Mouse (Mus musculus) layer of hippocampus, adult 18-20 months (tissue): Measurements from ENCODE around the gene Tceal5. TPM values are rescaled to one million over a fixed set of nuclear protein-coding genes. Genes with fewer than 3 reads are reported as not detected.
"Not testable (repeated sequence)": the region's sequence is repeated elsewhere in the genome, so short reads cannot be mapped to it uniquely, and the experiment has no call there.

Experiments
- DNase-seq, 2 experiments: peaks; one replicate each; pipeline ENCODE4 v3.0.0; 2022; ENCODE audit warnings: low spot score in 2 of 2
- long read RNA-seq: library from polyadenylated mRNA; stranded (forward); transcript quantifications from one replicate; pipeline ENCODE4 v2.0.0, GENCODE M21; 2021
- total RNA-seq, 2 experiments: library from RNA; stranded (reverse); gene quantifications; 2 replicates each; pipeline ENCODE4 v1.2.3; 2021

Gene Tceal5
- total RNA-seq, result 100 to 1,000 TPM; 110 to 153 TPM
- long read RNA-seq, transcript Tceal5-201 (3 exons, 1,044 nt), result major isoform, 26 of 35 reads
- long read RNA-seq, partial matches to known transcripts, result 0 of 35 reads
- long read RNA-seq, other reads (novel, unspliced or antisense), result 8 of 35 reads

GRCm38 (mm10) chrX:136203664-136204066 lies at the start of gene Tceal5:
Gene Tceal5 (minus strand): TSS chrX:136203876.
- peak; percentile 39 to 68 for DNase-seq

- DNase-seq, result no peak
Measured at GRCm38 (mm10) chrX:136252023-136252729, 48.5 kb upstream of the Tceal5 start.

GRCm38 (mm10) chrX:136249671-136250070 lies 46.0 kb upstream of the Tceal5 start:
- no peak for DNase-seq

DNA sequence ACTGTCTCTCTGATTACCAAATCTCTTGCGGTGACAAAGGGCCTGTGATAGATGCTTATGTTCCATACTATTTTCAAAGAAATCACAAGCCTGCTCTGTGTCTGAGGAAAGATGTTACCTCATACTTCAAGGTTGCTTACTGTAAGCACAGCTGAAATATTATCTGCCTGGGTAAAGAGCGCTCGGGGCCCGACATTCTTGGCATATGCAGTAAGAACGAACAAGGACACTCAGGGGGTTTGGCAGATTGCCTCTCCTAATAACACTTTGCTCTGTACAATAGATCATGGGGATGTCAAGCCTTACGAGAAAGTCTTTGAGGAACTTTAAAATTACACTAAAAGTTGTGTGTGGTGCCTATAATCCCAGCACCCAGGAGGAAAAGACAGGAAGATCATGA lies 45.1 kb upstream of the Tceal5 start:
- DNase-seq, result no peak

DNA sequence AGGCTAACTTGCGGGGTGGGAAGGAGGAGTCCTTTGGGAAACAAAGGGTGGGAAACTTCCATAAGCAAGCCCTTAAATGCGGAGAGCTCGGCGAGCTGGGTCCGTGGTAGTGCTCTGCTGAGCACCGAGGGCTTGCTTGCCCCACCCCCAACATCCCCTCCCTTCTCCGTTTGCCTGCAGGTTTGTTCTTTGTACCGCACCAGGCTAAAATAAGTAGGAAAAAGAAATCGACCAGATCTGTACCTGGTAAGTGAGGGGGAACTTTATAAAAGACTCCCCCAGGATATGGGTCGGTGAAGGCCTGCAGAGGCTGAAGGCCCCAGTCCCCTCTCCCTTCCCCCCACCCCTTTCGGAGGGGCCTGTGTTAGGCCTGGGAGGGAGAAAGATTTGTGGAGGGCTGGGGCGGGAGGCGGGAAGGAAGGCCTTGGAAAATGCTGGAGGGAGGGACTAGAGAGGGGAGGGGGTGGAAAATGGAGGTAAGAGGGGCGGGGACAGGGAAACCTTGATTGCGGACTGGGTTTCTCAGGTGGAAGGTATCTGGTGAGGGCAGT lies 41.9 kb upstream of the Tceal5 start:
- peak in 1 of 2 experiments; percentile 5 for DNase-seq

DNA sequence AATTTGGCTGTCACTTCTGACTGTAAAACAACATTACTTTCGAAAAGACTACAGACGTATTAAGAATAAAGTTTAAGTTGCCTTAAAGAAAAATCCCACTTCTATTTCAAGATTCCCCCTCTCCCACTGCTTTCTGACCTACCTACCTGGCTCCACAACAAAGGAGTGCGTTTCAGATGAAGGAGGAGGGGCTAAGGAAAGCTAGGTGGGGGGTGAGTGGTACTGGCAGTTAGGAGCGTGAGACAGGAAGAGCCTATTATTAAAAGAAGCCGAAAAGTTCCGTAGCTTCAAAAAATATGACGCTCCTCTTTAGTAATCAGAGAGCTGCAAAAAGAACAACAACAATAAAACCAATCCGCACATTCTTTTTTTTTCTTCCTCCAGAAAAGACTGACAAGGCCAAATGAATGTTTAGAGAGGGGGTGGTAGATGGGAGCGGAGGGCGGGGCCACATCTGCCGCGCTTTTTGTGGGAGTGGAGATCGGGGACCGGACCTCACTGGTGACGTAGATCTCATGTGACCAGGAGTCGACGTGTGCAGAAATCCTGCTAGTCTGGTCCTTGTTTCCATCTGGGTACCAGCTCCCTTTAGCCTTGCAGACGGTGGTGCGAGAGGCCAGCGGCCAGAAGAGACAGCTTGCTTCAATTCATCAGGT lies 41.0 kb upstream of the Tceal5 start, which contains the start of gene Tceal9:
Gene Tceal9 (plus strand): TSS at position 506 of the 656 bp plus-strand sequence.
- peak; percentile 68 to 73 for DNase-seq

DNA sequence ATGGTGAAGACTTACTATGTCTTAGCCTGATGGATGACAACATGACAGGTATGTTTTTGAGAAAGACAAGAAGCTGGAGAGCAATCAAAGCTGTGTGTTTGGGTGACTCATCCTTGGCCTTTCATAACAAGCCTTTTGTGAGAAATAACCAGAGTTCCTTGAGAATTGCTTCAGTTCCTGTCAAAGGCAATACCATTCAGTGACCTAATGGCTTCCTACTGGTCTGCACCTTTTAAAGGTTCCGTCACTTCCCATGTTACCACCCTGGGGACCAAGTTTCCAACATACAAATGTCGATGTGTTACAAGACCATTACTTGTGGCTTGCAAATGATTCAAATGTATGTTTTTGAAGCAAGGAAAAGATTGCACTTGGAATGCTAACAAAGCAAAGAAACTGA lies 39.5 kb upstream of the Tceal5 start:
- DNase-seq, result no peak

- DNase-seq, result peak in 1 of 2 experiments; percentile 59
Measured at GRCm38 (mm10) chrX:136238118-136238517, 34.4 kb upstream of the Tceal5 start.

DNA sequence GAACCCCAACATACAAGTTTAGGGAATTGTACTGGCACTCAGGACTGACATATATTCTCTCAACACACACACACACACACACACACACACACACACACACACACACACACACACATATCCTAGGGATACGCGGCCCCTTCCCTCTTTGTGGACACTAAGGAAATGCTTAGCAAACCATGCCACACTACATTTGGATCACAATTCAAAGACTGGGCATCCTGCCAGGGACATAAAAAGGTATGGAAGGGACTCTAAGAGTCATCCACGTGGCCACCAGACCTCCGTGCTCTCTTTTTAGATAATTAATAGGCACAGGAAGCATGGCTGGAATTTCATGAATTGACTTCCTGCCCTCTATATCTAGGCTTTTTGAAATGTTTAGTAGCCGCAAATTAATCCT lies 24.1 kb upstream of the Tceal5 start:
- DNase-seq, result no peak

GRCm38 (mm10) chrX:136223714-136224113 lies 20.0 kb upstream of the Tceal5 start:
- DNase-seq, result no peak

DNA sequence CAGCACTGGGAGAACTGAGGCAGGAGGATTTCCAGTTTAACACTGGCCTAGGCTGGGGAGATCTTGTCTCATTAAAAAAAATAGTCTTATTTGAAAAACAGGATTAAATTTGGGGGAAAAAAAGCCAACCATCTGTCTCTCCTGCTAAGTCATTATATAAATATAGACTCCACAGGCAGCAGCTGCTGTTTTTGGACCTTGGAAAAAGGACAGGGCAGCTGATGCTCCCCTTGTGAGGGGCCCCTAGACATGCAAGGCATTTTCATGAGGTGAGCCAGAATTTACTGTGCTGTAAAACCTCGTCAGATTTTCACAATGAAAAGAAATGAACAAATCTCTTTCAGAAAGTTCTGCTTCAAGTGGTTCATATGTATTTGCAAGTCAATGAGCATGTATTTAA lies 12.6 kb upstream of the Tceal5 start:
- no peak for DNase-seq

DNA sequence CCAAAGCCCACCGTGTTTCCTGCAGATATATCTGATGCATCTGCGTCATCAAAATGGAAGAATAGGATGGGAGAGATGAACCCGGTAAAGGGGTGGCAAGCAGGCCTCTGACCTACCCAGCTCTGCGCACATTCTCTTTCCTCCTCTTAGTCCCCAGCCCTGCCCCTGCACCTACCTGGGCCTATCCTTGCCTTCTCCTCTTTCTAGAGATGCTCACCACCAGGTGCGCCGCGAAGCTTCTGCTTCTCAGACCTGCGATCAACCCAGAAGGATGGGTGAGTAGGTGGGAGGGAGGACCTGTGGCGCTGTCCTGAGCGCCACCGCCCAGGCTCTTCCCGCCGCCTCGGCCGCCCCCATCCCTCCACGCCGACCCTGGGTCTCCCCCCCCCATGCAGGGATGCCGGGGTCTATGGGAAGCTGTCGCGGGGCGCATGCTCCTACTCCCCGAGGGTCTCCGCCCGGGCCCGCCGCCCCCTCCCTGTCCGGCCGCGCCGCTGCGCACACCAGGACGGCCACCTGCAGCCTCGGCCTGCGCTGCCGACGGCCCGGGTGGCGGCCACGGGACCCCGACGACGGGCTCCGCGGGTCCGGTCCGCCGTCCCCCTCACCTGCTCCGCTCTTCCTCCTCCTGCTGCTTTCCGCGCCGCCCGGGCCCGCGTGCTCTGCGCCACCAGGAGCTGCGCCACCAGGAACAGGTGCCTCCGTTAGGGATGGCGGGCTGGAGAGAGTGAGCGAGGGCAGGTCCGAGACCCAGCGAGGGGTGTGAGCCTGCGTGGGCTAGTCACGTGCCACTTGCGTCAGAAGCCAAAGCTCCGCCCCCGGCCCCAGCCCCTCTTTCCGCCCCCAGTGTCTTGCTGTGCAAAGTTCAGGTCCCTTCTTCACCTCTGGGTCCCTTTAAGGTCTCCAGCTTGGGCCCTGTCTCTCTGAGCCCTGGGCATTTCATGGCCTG lies 11.3 kb upstream of the Tceal5 start, which contains the start of the genes Tceal7 and Bex1:
Gene Tceal7 (plus strand): TSS at position 51 of the 949 bp plus-strand sequence.
Gene Bex1 (minus strand): TSS at position 785 of the 949 bp plus-strand sequence.
- DNase-seq, result not testable (repeated sequence)

DNA sequence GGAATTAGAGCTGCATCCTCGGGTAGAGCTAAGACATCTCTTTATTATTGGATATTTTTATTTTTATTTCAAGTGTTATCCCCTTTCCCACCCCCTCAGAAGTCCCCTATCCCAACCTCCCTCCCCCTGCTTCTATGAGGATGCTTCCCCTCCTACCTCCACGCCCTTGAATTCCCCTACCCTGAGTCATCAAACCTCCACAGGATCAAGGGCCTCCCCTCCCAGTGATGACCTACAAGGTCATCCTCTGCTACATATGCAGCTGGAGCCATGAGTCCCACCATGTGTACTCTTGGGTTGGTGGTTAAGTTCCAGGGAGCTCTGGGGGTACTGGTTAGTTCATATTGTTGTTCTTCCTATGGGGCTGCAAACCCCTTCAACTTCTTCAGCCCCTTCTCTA lies 9.7 kb upstream of the Tceal5 start:
- no peak for DNase-seq

GRCm38 (mm10) chrX:136204406-136204805 lies 730 bp upstream of the Tceal5 start:
- DNase-seq, result no peak

DNA sequence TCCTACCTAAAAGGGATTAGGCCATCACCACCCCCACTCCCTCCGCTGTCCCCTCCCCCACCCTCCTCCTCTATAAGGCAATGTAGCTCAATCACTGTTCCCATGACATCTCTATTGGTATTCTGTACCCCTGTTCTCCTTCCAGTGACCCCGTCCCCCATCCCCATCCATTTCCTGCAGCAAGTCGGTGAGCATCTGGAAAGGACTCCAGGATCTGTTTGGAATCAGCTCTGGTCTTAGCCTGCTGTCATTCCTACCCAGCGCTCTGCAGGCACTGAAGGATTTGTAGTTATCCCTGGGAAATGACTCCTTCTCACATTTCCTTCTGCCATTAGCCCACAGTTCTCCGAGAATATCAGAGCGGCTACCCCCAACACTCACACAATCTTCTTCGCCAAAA lies 419 bp downstream of the Tceal5 start:
- no peak for DNase-seq

GRCm38 (mm10) chrX:136196873-136197272 lies 6.8 kb downstream of the Tceal5 start:
- no peak for DNase-seq

- no peak for DNase-seq
Measured at GRCm38 (mm10) chrX:136195193-136195944, 8.3 kb downstream of the Tceal5 start.

- no peak for DNase-seq
Measured at GRCm38 (mm10) chrX:136183107-136183506, 20.6 kb downstream of the Tceal5 start.

GRCm38 (mm10) chrX:136180897-136181553 lies 22.7 kb downstream of the Tceal5 start:
- no peak for DNase-seq

- DNase-seq, result no peak
Measured at GRCm38 (mm10) chrX:136172786-136173185, 30.9 kb downstream of the Tceal5 start.
